Mouse (Mus musculus) cerebellum, adult 2 months (tissue): Measurements from ENCODE around the gene Lipa.

Experiments
- CTCF ChIP-seq: fragments of 200-500 bp; IDR thresholded peaks from 2 replicates; pipeline ENCODE4 v1.5.1; 2011; ENCODE audit warnings: low read depth, mild to moderate bottlenecking, control low read depth, low read length, moderate library complexity, borderline replicate concordance; ENCODE audit not compliant: insufficient read depth
- POLR2A ChIP-seq: fragments of 200-500 bp; IDR thresholded peaks from 2 replicates; pipeline ENCODE4 v1.6.1; 2011; ENCODE audit warnings: low read length, control low read depth, borderline replicate concordance; ENCODE audit not compliant: insufficient read depth

- TF ChIP-seq POLR2A (no peak), CTCF (no peak)
These were observed 46.4 kb upstream of the Lipa start for GRCm38 (mm10) chr19:34573650-34574049.
